In genomic region chr1:134086017-134086416, GRCm38 (mm10) we compare ENCODE assay signal across 12 mouse cellular contexts. TPM values are rescaled to one million over a fixed set of nuclear protein-coding genes. Genes with fewer than 3 reads are reported as not detected.
A peak's percentile ranks its signal among the peaks of the same experiment; 100 is the strongest.
DNase-seq lines count a peak whose midpoint lies in the region; ATAC-seq and TF ChIP-seq lines count a peak whose summit lies in the region.
"Had no signal": no experiment of that assay in that cellular context is flagged by ENCODE, and none has a peak within 500 bp of the region (broad histone marks: within the 10 kb centered on the region; RNA-seq: fewer than 3 reads in every experiment).

No protein-coding gene starts in this region.

- no peak overlapping the region for H3K27ac ChIP-seq in hindbrain, embryonic 11.5 days (ENCODE audit: low read depth, low read length)
- no peak overlapping the region for H3K27ac ChIP-seq in hindbrain, embryonic 16.5 days (ENCODE audit: low read depth, low read length)
- H3K27ac ChIP-seq in testis, adult 2 months (ENCODE audit: control insufficient read depth, insufficient read depth, low read depth, low read length): peak overlapping the region; percentile 32
- peak overlapping the region; percentile 46; the same call in 1 of the 2 replicates for H3K27ac ChIP-seq in hindbrain, postnatal 0 days

- 9% methylated on average over 3 of the region's 3 CpGs for WGBS in hindbrain, embryonic 11.5 days
- WGBS in hindbrain, embryonic 16.5 days: 13% methylated on average over 3 of the region's 3 CpGs
- 38% methylated on average over 3 of the region's 3 CpGs for WGBS in hindbrain, postnatal 0 days

- no peaks in the 10 kb centered on the region for H3K36me3 ChIP-seq in hindbrain, embryonic 11.5 days (ENCODE audit: control insufficient read depth, insufficient read depth, low read length)
- no peaks in the 10 kb centered on the region for H3K36me3 ChIP-seq in hindbrain, embryonic 16.5 days (ENCODE audit: control insufficient read depth, insufficient read depth, low read length)
- H3K36me3 ChIP-seq in testis, adult 2 months (ENCODE audit: control insufficient read depth, insufficient read depth, low read length): no peaks in the 10 kb centered on the region
- no peaks in the 10 kb centered on the region for H3K36me3 ChIP-seq in hindbrain, postnatal 0 days (ENCODE audit: insufficient read depth, low read length)
- H3K36me3 ChIP-seq: G1E had no signal

- peaks cover 6% of the 10 kb centered on the region; the same call in 1 of the 2 replicates for H3K4me1 ChIP-seq in hindbrain, embryonic 11.5 days (replicated peaks; ENCODE audit: control insufficient read depth, insufficient read depth, low read length)
- peaks cover 2% of the 10 kb centered on the region; the same call in 1 of the 2 replicates for H3K4me1 ChIP-seq in hindbrain, embryonic 16.5 days (ENCODE audit: control insufficient read depth, insufficient read depth, low read depth, low read length)
- peaks cover 7% of the 10 kb centered on the region for H3K4me1 ChIP-seq in testis, adult 2 months (ENCODE audit: control insufficient read depth, insufficient read depth, low read length)
- peaks cover 10% of the 10 kb centered on the region; the same call in 1 of the 2 replicates for H3K4me1 ChIP-seq in hindbrain, postnatal 0 days (ENCODE audit: insufficient read depth, low read length)

- H3K4me2 ChIP-seq in hindbrain, embryonic 11.5 days (replicated peaks; ENCODE audit: low read depth, low read length): no peak overlapping the region
- H3K4me2 ChIP-seq in hindbrain, embryonic 16.5 days (ENCODE audit: low read length): no peak overlapping the region
- no peak overlapping the region for H3K4me2 ChIP-seq in hindbrain, postnatal 0 days (ENCODE audit: low read depth, low read length)

- DNase-seq in hindbrain, embryonic 11.5 days (ENCODE audit: low spot score): no peak
- DNase-seq in testis, postnatal 14 days (ENCODE audit: low spot score): no peak
- no peak for DNase-seq in hindbrain, postnatal 0 days (ENCODE audit: low spot score)
- DNase-seq in left cerebral cortex, adult 18-20 months (ENCODE audit: low spot score in 2 of 2): no peak
- no peak for DNase-seq in adrenal gland, postnatal 10 days
- DNase-seq: kidney, postnatal 10 days; thymus, postnatal 14 days had no signal

- H3K9me3 ChIP-seq in hindbrain, embryonic 11.5 days (ENCODE audit: control insufficient read depth, low read length): no peaks in the 10 kb centered on the region
- H3K9me3 ChIP-seq in hindbrain, embryonic 16.5 days (ENCODE audit: control insufficient read depth, low read length): no peaks in the 10 kb centered on the region
- no peaks in the 10 kb centered on the region for H3K9me3 ChIP-seq in hindbrain, postnatal 0 days (ENCODE audit: low read length)
- H3K9me3 ChIP-seq: G1E had no signal

- no peaks in the 10 kb centered on the region for H3K27me3 ChIP-seq in hindbrain, embryonic 11.5 days (ENCODE audit: control insufficient read depth, insufficient read depth, low read length)
- no peaks in the 10 kb centered on the region for H3K27me3 ChIP-seq in hindbrain, embryonic 16.5 days (replicated peaks; ENCODE audit: control insufficient read depth, insufficient read depth, low read length)
- H3K27me3 ChIP-seq in testis, adult 2 months (ENCODE audit: control insufficient read depth, insufficient read depth, low read length): no peaks in the 10 kb centered on the region
- H3K27me3 ChIP-seq in hindbrain, postnatal 0 days (ENCODE audit: insufficient read depth, low read length): no peaks in the 10 kb centered on the region

- H3K4me3 ChIP-seq in hindbrain, embryonic 11.5 days (ENCODE audit: low read depth, low read length): no peak overlapping the region
- no peak overlapping the region for H3K4me3 ChIP-seq in hindbrain, embryonic 16.5 days (ENCODE audit: low read length)
- H3K4me3 ChIP-seq in testis, adult 2 months (ENCODE audit: control insufficient read depth, low read depth, low read length): no peak overlapping the region
- no peak overlapping the region for H3K4me3 ChIP-seq in hindbrain, postnatal 0 days (ENCODE audit: low read length)

- no peak for TF ChIP-seq POLR2A in testis, adult 2 months (IDR thresholded peaks at IDR 0.05; ENCODE audit: control insufficient read depth, low read depth, low read length)

- peak; percentile 35; the same call in 1 of the 2 replicates for ATAC-seq in hindbrain, embryonic 11.5 days (ENCODE audit: low FRiP score)
- ATAC-seq in hindbrain, embryonic 16.5 days: no peak
- ATAC-seq in hindbrain, postnatal 0 days: no peak

- H3K9ac ChIP-seq in hindbrain, embryonic 11.5 days (ENCODE audit: low read depth, low read length): no peak overlapping the region
- H3K9ac ChIP-seq in hindbrain, embryonic 16.5 days (ENCODE audit: low read depth, low read length): no peak overlapping the region
- no peak overlapping the region for H3K9ac ChIP-seq in hindbrain, postnatal 0 days (replicated peaks; ENCODE audit: low read length)

- no peak for TF ChIP-seq CTCF in testis, adult 2 months (IDR thresholded peaks at IDR 0.05; ENCODE audit: control insufficient read depth, insufficient read depth, insufficient replicate concordance, low read depth, low read length)
- TF ChIP-seq CTCF in hindbrain, postnatal 0 days (IDR thresholded peaks at IDR 0.05; ENCODE audit: low read depth): no peak

RNA-seq across cellular contexts. Expression of gene Btg2, which starts 7.1 kb away (rescaled TPM):
- polyA plus RNA-seq in hindbrain, embryonic 11.5 days (2014; fragmentation: Nextera tagmentation; extraction: Ambion mirVana): 107 and 108 TPM in 2 replicates
- 28.0 and 28.5 TPM in 2 replicates for polyA plus RNA-seq in hindbrain, embryonic 16.5 days (2015; fragmentation: Nextera tagmentation; extraction: Ambion mirVana)
- polyA plus RNA-seq in testis, adult 2 months (2012; rRNA removed): 2.9 and 4.1 TPM in 2 replicates
- 11.2 and 26.1 TPM in 2 replicates for total RNA-seq in hindbrain, postnatal 0 days (2014; rRNA removed)
- 13.2 and 14.8 TPM in 2 replicates for polyA plus RNA-seq in hindbrain, postnatal 0 days (2015; fragmentation: Nextera tagmentation; extraction: Ambion mirVana)
- 10 to 100 TPM; 18.7 to 22.2 TPM for total RNA-seq in left cerebral cortex, adult 18-20 months (2021)
- 10 to 100 TPM; 32.4 to 58.1 TPM for total RNA-seq in adrenal gland, postnatal 10 days (2021)

RNA-seq across cellular contexts. Expression of gene Chit1, which starts 25.0 kb away (rescaled TPM):
- not detected in 2 replicates for polyA plus RNA-seq in hindbrain, embryonic 11.5 days (2014; fragmentation: Nextera tagmentation; extraction: Ambion mirVana)
- 0.15 and 0.73 TPM in 2 replicates for polyA plus RNA-seq in hindbrain, embryonic 16.5 days (2015; fragmentation: Nextera tagmentation; extraction: Ambion mirVana)
- 8.7 and 10.4 TPM in 2 replicates for polyA plus RNA-seq in testis, adult 2 months (2012; rRNA removed)
- 0.14 TPM in 1 of 2 replicates, not detected in the other for total RNA-seq in hindbrain, postnatal 0 days (2014; rRNA removed)
- 0.46 and 0.48 TPM in 2 replicates for polyA plus RNA-seq in hindbrain, postnatal 0 days (2015; fragmentation: Nextera tagmentation; extraction: Ambion mirVana)
- not detected for total RNA-seq in left cerebral cortex, adult 18-20 months (2021)
- under 1 TPM in 1 of 2 experiments, not detected in 1; 0.15 TPM for total RNA-seq in adrenal gland, postnatal 10 days (2021)
- total RNA-seq: adrenal gland, postnatal 14 days; G1E had no signal
- polyA plus RNA-seq: G1E; spleen, adult 2 months had no signal

RNA-seq across cellular contexts. Expression of gene Fmod, which starts 49.0 kb away (rescaled TPM):
- 7.0 and 10.1 TPM in 2 replicates for polyA plus RNA-seq in hindbrain, embryonic 11.5 days (2014; fragmentation: Nextera tagmentation; extraction: Ambion mirVana)
- polyA plus RNA-seq in hindbrain, embryonic 16.5 days (2015; fragmentation: Nextera tagmentation; extraction: Ambion mirVana): 11.8 and 24.0 TPM in 2 replicates
- 3.6 and 5.1 TPM in 2 replicates for polyA plus RNA-seq in testis, adult 2 months (2012; rRNA removed)
- total RNA-seq in hindbrain, postnatal 0 days (2014; rRNA removed): 10.6 and 16.3 TPM in 2 replicates
- polyA plus RNA-seq in hindbrain, postnatal 0 days (2015; fragmentation: Nextera tagmentation; extraction: Ambion mirVana): 17.0 and 21.8 TPM in 2 replicates
- 10 to 100 TPM; 27.5 to 28.4 TPM for total RNA-seq in left cerebral cortex, adult 18-20 months (2021)
- total RNA-seq in adrenal gland, postnatal 10 days (2021): 10 to 100 TPM; 17.4 to 22.2 TPM
- polyA plus RNA-seq: G1E had no signal

Comparison
In these comparisons a context has a peak if more than half of its experiments do, and no peak if none do; other contexts are left out.
1. H3K27ac ChIP-seq: peak in testis, adult 2 months (single experiment) and hindbrain, postnatal 0 days (single experiment); none in hindbrain, embryonic 11.5 days (single experiment) and hindbrain, embryonic 16.5 days (single experiment).